Mouse (Mus musculus) embryo, embryonic 11.5 days (tissue): ENCODE results near the gene Il17rc.

Source experiments
- DNase-seq: peaks from one replicate; pipeline ENCODE4 v3.0.0-alpha.2; 2012; ENCODE audit warnings: low read depth, low spot score

Gene Il17rc

GRCm38 (mm10) chr6:113451839-113452238 is 19.4 kb upstream of the Il17rc start:
- DNase-seq, result no peak

GRCm38 (mm10) chr6:113455007-113455406 is 16.2 kb upstream of the Il17rc start:
- no peak for DNase-seq

GRCm38 (mm10) chr6:113457952-113458534 is 13.2 kb upstream of the Il17rc start, which contains the start of gene Il17re:
TSS of gene Il17re (plus strand) at chr6:113458484.
- no peak for DNase-seq

- DNase-seq, result no peak
Observed at GRCm38 (mm10) chr6:113458635-113459034, 12.6 kb upstream of the Il17rc start.

- DNase-seq, result no peak
Observed at GRCm38 (mm10) chr6:113464040-113464439, 7.2 kb upstream of the Il17rc start.

- DNase-seq, result no peak
Observed at GRCm38 (mm10) chr6:113465602-113466001, 5.6 kb upstream of the Il17rc start.

GRCm38 (mm10) chr6:113468512-113468911 is 2.7 kb upstream of the Il17rc start:
- DNase-seq, result no peak

GRCm38 (mm10) chr6:113469021-113469420 is 2.2 kb upstream of the Il17rc start:
- peak; percentile 61 for DNase-seq

GRCm38 (mm10) chr6:113469432-113469831 is 1.8 kb upstream of the Il17rc start:
- DNase-seq, result peak; percentile 56

- no peak for DNase-seq
Observed at GRCm38 (mm10) chr6:113472061-113472460, 834 bp downstream of the Il17rc start.

- no peak for DNase-seq
Observed at GRCm38 (mm10) chr6:113473246-113473645, 2.0 kb downstream of the Il17rc start.

- DNase-seq, result no peak
Observed at GRCm38 (mm10) chr6:113473715-113474114, 2.5 kb downstream of the Il17rc start.

GRCm38 (mm10) chr6:113477353-113477752 is 6.1 kb downstream of the Il17rc start:
- no peak for DNase-seq

GRCm38 (mm10) chr6:113478906-113479305 is 7.7 kb downstream of the Il17rc start:
- DNase-seq, result no peak

GRCm38 (mm10) chr6:113480555-113481373 is 9.5 kb downstream of the Il17rc start:
- DNase-seq, result no peak

- no peak for DNase-seq
Observed at GRCm38 (mm10) chr6:113482477-113483099, 11.4 kb downstream of the Il17rc start.

GRCm38 (mm10) chr6:113483100-113483615 is 11.9 kb downstream of the Il17rc start, which contains the start of gene Creld1:
TSS of gene Creld1 (plus strand) at chr6:113483297.
- DNase-seq, result peak; percentile 88

GRCm38 (mm10) chr6:113483729-113484128 is 12.5 kb downstream of the Il17rc start:
- no peak for DNase-seq

- no peak for DNase-seq
Observed at GRCm38 (mm10) chr6:113487125-113487576, 15.9 kb downstream of the Il17rc start.

GRCm38 (mm10) chr6:113489410-113489809 is 18.2 kb downstream of the Il17rc start:
- no peak for DNase-seq

GRCm38 (mm10) chr6:113492101-113492864 is 21.1 kb downstream of the Il17rc start:
- DNase-seq, result no peak
